Mouse (Mus musculus): Measurements from ENCODE around the gene Myo5c. TPM values are rescaled to one million over a fixed set of nuclear protein-coding genes. Genes with fewer than 3 reads are reported as not detected.
A peak's percentile ranks its signal among the peaks of the same experiment; 100 is the strongest.

Myo5c gene
- total and polyA plus RNA-seq, 3 experiments, result 3.8 to 5.2 (median 4.4) TPM

DNA sequence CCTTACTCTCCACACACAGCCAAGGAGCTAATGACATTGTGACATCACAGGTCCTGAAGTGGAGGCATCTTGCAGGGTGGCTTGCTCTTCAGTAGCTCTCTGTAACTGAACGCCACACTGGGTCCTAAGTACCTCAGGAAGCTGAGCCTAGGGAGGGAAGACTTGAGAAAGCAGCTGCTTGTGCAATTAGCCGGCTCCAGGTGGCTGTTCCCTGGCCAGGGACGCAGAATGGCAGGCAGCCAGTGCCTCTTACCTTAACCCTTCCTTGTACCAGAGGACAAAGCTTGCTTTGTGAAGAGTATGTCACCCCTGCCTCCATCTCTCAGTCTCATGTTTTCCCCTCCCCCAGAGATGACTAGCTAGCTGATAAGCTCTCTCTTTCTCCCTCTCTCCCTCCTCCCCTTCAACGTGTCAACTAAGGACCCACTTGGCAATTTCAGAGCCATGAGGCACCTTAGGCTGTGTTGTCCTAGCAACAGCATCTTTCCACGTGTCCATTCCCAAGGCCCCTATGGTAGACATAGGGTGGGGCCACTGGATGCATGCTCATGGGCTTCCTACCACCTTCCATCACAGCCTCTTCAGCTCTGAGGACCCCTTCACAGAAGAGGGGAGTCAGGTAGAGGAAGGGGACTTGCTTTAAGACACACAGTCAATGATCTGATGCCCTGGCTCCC, 12.0 kb downstream of the Myo5c start:
- H3K9me3 ChIP-seq (replicated peaks; ENCODE audit: low read length), result peaks cover 2% of the 10 kb centered on the region
- H3K27me3 ChIP-seq (replicated peaks), result no peaks in the 10 kb centered on the region
- no peaks in the 10 kb centered on the region for H3K36me3 ChIP-seq (replicated peaks in 1 of 2; ENCODE audit: control insufficient read depth in 1 of 2, insufficient read depth in 1 of 2, low read length in 1 of 2)
- TF ChIP-seq USF2 (conservative IDR thresholded peaks at IDR 0.05; ENCODE audit: low read depth, low read length) (no peak), CTCF (conservative IDR thresholded peaks at IDR 0.05 in 1 of 2, IDR thresholded peaks at IDR 0.05 in 1 of 2; ENCODE audit: low read depth in 2 of 2, low read length in 2 of 2) (0 out of 4 replicates have a peak, but pooled peaks of 1 of the 2 experiments have one; percentile 5)
- dilution Hi-C loops (cut with MboI; ENCODE audit: extremely low pct_ligation_motif_present, extremely low pct_unique_long_range_greater_than_20kb, low sequenced_read_pairs), result no loop called here
- no peak overlapping the region for H3K4me2 ChIP-seq (ENCODE audit: insufficient read depth, low read depth, poor library complexity, severe bottlenecking)
- H3K4me3 ChIP-seq (replicated peaks in 1 of 3; ENCODE audit: low read depth in 2 of 3, low read length in 2 of 3, poor library complexity in 1 of 3), result no peak overlapping the region
- H3K4me1 ChIP-seq (ENCODE audit: control insufficient read depth in 1 of 2, insufficient read depth in 2 of 2), result peaks cover 3 to 9% of the 10 kb centered on the region in 2 experiments; a peak in 2 of 4 replicates
- DNase-seq (ENCODE audit: extremely low read depth), result no peak
- in situ Hi-C loops (cut with MboI; ENCODE audit: low pct_ligation_motif_present, low pct_unique_long_range_greater_than_20kb, low sequenced_read_pairs), result no loop called here
- no peak overlapping the region for H3K9ac ChIP-seq (ENCODE audit: insufficient read depth, low read depth)
- H3K79me2 ChIP-seq (replicated peaks; ENCODE audit: control insufficient read depth, extremely low read depth, insufficient read depth, poor library complexity, severe bottlenecking), result no peaks in the 10 kb centered on the region
- no peak overlapping the region for H3K27ac ChIP-seq (ENCODE audit: insufficient read depth, low read depth)

DNA sequence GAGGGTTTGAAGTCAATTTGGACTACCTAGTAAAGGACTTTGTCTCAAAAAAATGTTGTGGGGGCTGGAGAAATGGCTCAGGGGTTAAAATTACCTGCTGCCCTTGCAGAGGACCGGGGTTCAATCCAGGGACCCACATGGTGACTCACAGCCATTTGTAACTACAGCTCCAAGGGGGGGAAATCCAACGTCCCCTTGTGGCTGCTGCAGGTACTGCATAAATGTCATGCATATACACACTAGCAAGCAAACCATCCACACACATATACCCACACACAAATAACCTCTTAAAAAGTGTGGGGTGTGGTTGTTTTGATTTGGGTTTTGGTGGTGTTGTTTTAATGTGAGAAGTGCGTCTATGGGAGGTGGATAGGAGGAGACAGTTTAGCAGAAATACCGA, 12.7 kb downstream of the Myo5c start:
- peaks cover 3 to 9% of the 10 kb centered on the region in 2 experiments; a peak in 2 of 4 replicates for H3K4me1 ChIP-seq (ENCODE audit: control insufficient read depth in 1 of 2, insufficient read depth in 2 of 2)
- in situ Hi-C loops (cut with MboI; ENCODE audit: low pct_ligation_motif_present, low pct_unique_long_range_greater_than_20kb, low sequenced_read_pairs), result no loop called here
- no peak for DNase-seq (ENCODE audit: extremely low read depth)

DNA sequence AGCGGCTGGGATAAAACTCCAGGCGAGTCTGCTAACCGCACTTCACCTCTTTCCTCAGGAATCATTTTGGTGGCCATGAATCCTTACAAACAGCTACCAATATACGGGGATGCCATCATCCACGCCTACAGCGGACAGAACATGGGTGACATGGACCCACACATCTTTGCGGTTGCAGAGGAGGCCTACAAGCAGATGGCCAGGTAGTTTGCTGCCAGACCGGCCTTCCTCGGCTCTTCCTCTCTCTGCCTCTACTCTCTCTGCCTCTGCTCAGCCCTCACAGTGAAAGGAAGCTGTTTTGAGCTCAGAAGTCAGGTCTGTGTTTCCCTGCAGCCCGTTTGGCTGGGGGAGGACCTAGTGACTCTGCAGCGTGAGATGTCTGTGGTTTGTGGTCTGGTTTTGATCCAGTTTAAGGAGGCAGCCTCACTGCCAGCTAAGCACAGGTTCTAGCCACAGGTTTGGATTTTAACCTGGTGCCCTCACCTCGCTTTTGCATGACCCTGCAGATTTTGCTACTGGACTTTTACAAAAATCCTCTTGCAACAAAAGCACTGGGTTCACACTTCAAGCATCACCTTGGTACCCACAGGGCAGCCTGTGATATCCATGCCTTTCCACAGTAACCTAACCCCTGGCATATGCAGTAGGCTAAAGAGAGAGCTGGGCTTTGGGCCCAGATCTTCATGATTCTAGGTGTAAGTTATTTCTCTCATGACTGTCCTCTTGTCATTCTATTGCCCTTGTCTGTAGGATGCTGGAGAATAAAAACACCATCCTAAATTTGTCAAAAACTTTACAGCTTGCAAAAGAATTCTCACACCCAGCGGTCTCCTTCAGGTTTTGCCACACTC, 14.5 kb downstream of the Myo5c start:
- H3K4me1 ChIP-seq (ENCODE audit: control insufficient read depth in 1 of 2, insufficient read depth in 2 of 2), result peaks cover 3 to 9% of the 10 kb centered on the region in 2 experiments; a peak in 2 of 4 replicates
- in situ Hi-C loops (cut with MboI; ENCODE audit: low pct_ligation_motif_present, low pct_unique_long_range_greater_than_20kb, low sequenced_read_pairs) (no loop called here), dilution Hi-C loops (cut with MboI; ENCODE audit: extremely low pct_ligation_motif_present, extremely low pct_unique_long_range_greater_than_20kb, low sequenced_read_pairs) (no loop called here)
- no peak overlapping the region for H3K9ac ChIP-seq (ENCODE audit: insufficient read depth, low read depth)
- no peaks in the 10 kb centered on the region for H3K36me3 ChIP-seq (replicated peaks in 1 of 2; ENCODE audit: control insufficient read depth in 1 of 2, insufficient read depth in 1 of 2, low read length in 1 of 2)
- H3K4me2 ChIP-seq (ENCODE audit: insufficient read depth, low read depth, poor library complexity, severe bottlenecking), result no peak overlapping the region
- DNase-seq (ENCODE audit: extremely low read depth), result no peak
- no peaks in the 10 kb centered on the region for H3K9me3 ChIP-seq (replicated peaks; ENCODE audit: low read length)
- H3K4me3 ChIP-seq (replicated peaks in 1 of 3; ENCODE audit: low read depth in 2 of 3, low read length in 2 of 3, poor library complexity in 1 of 3), result no peak overlapping the region
- TF ChIP-seq NELFE (IDR thresholded peaks at IDR 0.05; ENCODE audit: low read depth, low read length), result no peak
- no peak for TF ChIP-seq USF1 (IDR thresholded peaks at IDR 0.05; ENCODE audit: low read depth, low read length)
- TF ChIP-seq MAX (IDR thresholded peaks at IDR 0.05; ENCODE audit: low read length), result no peak
- H3K79me2 ChIP-seq (replicated peaks; ENCODE audit: control insufficient read depth, extremely low read depth, insufficient read depth, poor library complexity, severe bottlenecking), result no peaks in the 10 kb centered on the region
- H3K27ac ChIP-seq (ENCODE audit: insufficient read depth, low read depth), result no peak overlapping the region
- H3K27me3 ChIP-seq (replicated peaks), result no peaks in the 10 kb centered on the region

More for the DNA sequence above, 12.7 kb downstream of the Myo5c start:
- peaks cover 2% of the 10 kb centered on the region for H3K9me3 ChIP-seq (replicated peaks; ENCODE audit: low read length)
- H3K4me2 ChIP-seq (ENCODE audit: insufficient read depth, low read depth, poor library complexity, severe bottlenecking), result no peak overlapping the region
- H3K9ac ChIP-seq (ENCODE audit: insufficient read depth, low read depth), result no peak overlapping the region
- H3K4me3 ChIP-seq (replicated peaks in 1 of 3; ENCODE audit: low read depth in 2 of 3, low read length in 2 of 3, poor library complexity in 1 of 3), result no peak overlapping the region
- dilution Hi-C loops (cut with MboI; ENCODE audit: extremely low pct_ligation_motif_present, extremely low pct_unique_long_range_greater_than_20kb, low sequenced_read_pairs), result no loop called here
- TF ChIP-seq CTCF (conservative IDR thresholded peaks at IDR 0.05 in 1 of 2, IDR thresholded peaks at IDR 0.05 in 1 of 2; ENCODE audit: low read depth in 2 of 2, low read length in 2 of 2) (peak; percentile 47 to 48), RAD21 (IDR thresholded peaks at IDR 0.05; ENCODE audit: low read depth, low read length) (no peak)
- H3K27me3 ChIP-seq (replicated peaks), result no peaks in the 10 kb centered on the region
- no peak overlapping the region for H3K27ac ChIP-seq (ENCODE audit: insufficient read depth, low read depth)
- H3K36me3 ChIP-seq (replicated peaks in 1 of 2; ENCODE audit: control insufficient read depth in 1 of 2, insufficient read depth in 1 of 2, low read length in 1 of 2), result no peaks in the 10 kb centered on the region
- no peaks in the 10 kb centered on the region for H3K79me2 ChIP-seq (replicated peaks; ENCODE audit: control insufficient read depth, extremely low read depth, insufficient read depth, poor library complexity, severe bottlenecking)

Data from CH12.LX (cell line).